Mouse (Mus musculus): Measurements from ENCODE around the gene Uggt2.
"Not testable (repeated sequence)": the region's sequence is repeated elsewhere in the genome, so short reads cannot be mapped to it uniquely, and the experiment has no call there.

Uggt2 gene

DNA sequence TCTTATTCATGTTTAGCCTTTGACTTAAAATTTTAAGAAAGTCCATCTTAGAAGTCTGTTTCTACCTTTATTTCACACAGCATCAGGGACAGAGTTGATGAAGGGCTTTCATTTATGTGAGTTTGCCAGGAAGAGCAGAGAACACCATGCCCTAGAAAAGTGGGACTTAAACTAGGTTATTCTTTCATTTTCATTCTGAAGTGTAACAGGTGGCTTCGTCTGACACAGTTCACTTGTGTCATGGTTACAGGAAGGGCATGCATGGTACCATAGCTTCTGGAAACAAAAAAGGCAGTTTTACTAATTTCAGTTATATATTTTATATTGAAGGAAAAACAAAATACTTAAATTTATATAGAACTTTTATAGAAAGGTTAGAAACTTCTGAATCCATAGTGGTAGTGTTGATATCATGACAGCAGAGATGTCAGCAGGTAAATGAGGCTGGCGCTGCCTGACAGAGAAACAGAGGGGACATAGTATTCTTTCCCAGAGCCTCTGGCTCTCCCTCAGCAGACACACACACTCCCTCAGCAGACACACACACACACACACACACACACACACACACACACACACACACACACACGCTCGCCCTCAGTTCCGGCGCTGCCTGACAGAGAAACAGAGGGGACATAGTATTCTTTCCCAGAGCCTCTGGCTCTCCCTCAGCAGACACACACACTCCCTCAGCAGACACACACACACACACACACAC is 117.4 kb downstream of the Uggt2 start:
- in situ Hi-C loops (cut with MboI, MseI) = not testable (repeated sequence)

DNA sequence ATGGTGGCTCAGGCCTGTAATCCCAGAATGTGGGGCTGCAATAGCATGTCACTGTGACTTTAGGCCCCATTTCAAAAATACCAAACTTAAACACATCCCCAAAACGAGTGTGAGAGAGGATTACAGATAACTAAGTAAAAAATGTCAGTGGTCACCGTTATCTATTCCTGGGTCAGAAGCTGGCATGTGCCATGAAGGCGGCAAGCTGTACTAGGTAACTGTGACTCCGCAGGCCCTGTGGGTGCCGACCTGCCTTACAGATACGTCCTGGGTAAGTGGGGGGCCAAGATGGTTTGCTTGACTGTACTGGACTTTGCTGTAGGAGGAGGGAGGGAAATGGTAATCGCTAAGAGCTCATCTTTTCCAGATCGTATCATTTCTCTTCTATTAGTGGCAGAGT is 118.3 kb downstream of the Uggt2 start:
- in situ Hi-C loops (cut with MboI, MseI) = no loop called here

DNA sequence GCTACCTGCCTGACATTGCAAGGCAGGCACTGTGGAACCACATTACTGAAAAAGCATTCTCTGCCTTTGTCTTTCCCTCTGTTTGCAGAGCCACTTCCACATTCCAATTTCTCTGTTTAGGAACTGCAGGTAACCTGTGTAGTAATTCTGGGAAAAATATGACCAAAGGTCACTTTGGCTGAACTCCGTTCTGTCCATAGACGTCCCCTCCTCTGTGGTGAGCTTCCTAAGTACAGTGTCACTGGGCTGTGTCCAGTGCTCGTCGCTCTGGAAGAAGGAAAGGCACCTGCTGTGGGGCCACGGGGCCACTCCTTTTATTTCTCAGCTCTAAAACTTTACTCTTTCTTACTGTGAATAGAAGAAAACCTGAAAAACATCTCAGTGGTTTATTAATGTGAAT is 118.9 kb downstream of the Uggt2 start:
- in situ Hi-C loops (cut with MboI, MseI) = no loop called here

DNA sequence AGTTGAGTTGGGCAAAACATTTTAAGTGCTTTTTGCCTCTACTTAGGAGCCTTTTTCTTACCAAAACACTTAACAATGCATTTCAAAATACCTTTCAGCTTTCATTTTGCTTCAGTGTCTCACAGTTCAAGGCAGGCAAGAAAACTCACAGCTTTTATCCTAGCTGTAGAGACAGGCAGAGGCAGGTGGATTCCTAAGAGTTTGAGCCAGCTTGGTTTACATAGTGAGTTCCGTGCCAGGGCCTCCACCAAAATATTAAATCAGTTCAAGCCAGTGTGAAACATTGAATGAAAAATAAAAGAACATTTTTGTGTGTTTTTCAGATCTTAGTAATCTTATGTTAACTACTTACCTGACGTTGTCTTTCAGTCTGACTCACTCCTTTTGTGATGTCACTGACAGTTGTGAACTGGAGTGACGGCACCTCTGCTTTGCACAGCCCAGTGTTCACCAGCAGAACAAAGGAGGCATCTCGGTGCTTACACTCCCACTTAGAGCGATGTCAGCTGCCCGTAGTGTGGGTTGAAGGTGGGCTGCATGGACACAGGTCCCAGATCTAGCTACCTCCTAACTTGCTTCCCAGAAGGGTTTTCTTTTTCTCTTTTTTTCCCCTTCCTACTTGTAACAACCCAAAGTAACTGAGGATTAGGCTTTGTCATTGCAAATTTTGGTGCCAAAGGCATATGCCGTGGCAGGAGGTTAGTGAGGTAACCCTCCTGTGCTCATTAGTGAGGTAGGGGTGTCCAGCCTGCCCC is 119.5 kb downstream of the Uggt2 start:
- in situ Hi-C loops (cut with MboI, MseI) = loop anchor here in 1 of 2 experiments (5.0 kb wide), 1 partner anchor 67 kb away; no protein-coding TSS in a partner anchor

DNA sequence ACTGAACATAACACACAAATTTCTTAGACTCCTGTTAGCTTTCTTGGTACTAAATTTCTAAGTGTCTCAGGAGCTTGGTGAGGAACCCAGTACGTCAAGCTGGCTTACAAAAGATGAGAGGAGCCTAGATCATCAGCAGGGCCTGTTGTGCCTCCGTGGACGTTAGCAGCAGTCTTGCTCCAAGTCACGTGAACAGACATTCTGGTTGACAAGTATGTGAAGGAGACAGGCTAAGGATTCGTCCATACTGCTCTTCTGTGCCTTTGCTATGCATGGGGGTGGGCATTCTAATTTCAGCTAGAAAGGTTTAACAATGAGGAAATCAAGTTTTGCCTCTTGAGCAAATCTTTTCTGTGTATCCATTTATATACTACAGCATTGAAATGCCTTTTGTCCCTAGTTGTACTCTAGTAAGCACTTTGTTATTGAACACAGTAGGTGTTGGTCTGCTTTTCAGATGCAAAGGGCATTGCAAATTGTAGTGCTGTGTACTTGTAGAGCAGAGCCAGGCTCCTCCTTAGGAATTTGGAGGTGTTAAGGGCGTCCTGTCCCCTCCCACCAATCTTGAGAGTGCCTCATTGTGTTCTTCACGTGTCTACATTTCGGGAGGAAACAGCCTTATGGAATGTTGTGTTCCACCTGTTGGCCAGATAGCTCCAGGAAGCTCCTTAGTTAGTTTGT is 122.0 kb downstream of the Uggt2 start:
- in situ Hi-C loops (cut with MboI, MseI) = loop anchor here in 1 of 2 experiments (5.0 kb wide), 1 partner anchor 65 kb away; no protein-coding TSS in a partner anchor

DNA sequence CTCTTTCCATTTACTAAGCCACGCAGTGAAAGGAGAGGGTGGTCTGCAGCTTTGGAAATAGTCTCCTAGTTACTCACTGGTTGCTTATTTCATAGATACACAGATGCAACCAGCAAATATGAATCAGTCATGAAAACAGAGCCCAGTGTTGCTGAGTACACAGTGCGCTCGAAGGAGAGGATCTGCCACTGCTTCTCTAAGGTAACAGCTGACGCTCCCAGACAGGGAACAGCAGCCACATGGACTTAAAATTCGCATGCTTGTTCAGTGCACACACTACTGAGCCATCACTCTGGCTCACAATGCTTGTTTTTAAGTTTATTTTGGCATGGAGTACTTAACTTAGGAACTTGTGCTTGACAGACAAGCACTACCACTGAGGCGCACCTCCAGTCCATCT is 127.0 kb downstream of the Uggt2 start:
- in situ Hi-C loops (cut with MboI, MseI) = no loop called here

DNA sequence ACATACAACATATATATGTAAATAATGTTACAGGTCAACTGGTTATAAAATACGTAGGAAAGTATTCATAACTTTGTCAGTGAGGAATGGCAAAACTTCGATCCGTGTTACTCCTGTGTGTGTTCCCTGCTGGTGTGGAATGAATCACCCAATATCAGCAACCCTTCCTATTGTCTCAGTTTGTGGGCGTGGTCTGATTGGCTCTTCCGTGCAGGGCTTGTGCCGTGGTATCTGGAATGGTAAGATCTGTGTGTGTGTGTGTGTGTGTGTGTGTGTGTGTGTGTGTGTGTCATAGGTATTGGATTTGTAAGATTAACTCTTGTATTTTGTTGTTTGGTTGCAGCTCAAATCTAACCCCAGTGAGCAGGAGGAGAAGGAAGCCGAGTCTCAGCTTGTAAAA is 131.6 kb downstream of the Uggt2 start:
- in situ Hi-C loops (cut with MboI, MseI) = no loop called here

DNA sequence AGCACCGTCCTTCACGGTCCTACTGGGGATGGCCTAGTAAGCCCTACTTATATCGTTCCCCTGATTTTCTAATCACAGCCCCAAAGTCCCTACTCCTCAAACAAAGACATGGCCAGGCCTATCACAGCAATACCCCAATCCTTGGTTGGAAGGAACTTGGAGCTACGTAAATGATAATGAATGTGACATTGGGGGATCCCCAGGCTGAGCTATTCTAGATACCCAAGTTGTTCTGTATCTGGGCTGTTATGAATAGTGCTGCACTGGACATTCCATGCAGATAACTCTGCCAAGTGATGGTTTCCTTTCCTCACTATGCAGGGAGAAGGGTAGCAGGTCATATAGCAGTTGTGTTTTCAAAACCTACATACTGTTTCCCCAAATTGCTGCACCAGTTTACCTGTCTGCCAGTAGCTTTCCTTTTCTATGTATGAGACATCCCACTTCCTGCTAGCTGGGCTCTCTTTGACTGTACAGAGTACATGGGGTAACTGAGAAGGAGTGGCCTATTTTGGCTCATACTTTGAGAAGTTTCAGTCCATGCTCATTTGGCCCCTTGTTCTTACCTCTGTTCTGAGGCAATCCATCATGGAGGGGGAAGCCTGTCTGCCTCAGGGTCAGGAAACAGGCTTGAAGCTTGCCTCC is 133.8 kb downstream of the Uggt2 start:
- in situ Hi-C loops (cut with MboI, MseI) = no loop called here

DNA sequence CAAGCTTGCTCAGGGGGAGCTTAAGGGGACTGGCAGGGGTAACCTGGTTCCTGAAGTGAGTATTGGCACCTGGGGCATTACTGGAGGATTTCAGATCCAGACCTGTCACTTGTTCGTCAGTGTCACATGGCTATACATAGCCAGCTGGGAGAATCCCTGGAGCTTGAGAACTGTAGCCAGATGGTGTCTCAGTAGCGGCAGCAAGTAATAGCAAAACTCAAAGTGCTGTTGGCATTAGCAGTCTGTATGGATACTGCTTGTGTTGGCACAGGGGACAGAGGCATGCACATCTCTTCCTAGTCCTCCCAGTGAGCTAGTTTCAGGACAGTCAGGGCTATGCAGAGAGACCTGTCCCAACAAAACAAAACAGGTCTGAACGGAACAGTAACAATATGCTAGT is 141.2 kb downstream of the Uggt2 start:
- in situ Hi-C loops (cut with MboI, MseI) = no loop called here

DNA sequence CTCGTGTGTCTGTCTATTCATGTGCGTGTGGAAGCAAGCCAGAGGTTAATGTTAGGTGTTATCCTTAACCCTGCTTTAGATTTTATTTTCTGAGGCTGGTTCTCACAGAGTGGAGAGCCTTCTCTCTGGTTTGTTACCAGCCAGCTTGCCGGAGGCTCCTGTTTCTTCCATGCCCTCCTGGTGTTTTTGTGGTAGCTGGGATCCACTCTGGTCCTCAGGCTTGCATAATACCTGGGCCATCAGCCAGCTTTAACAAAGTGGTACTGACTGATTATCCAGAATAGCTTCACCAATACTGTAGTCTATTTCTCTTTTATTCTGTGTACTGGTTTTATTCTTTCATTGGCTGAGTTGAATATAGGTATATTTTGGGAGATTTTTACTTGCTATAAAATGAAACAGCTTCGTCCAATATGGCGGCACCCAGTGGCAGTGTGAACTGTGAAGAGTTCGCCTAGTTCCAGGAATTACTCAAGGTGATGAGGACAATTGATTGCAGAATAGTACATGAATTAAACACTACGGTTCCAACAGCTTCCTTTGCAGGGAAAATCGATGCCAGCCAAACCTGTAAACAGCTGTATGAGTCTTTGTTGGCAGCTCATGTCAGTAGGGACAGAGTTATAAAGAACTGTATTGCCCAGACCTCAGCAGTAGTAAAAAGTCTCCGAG is 147.2 kb downstream of the Uggt2 start:
- in situ Hi-C loops (cut with MboI, MseI) = no loop called here

DNA sequence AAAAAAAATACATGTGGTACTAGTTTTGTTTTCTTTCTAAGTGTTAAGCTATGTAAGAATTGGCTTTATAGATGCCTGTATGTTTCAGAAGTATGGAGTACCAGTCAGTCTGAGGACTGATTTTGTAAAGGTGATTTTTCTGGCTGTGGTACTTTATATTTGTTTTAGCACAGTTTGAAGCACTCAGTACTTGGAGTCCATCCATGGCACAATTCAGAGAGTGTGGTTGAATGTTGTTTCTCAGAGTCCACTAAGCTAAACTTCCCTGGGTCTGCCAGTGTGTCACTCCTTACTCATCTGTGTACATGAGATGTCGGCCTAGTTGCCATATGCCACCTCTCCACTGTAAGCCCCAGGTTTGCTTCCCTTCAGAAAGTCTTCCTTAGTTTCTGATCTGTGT is 150.4 kb downstream of the Uggt2 start:
- in situ Hi-C loops (cut with MboI, MseI) = loop anchor here in 1 of 2 experiments (25.0 kb wide), 1 partner anchor 1338 kb away; the partner anchor contains the start of gene Mbnl2

DNA sequence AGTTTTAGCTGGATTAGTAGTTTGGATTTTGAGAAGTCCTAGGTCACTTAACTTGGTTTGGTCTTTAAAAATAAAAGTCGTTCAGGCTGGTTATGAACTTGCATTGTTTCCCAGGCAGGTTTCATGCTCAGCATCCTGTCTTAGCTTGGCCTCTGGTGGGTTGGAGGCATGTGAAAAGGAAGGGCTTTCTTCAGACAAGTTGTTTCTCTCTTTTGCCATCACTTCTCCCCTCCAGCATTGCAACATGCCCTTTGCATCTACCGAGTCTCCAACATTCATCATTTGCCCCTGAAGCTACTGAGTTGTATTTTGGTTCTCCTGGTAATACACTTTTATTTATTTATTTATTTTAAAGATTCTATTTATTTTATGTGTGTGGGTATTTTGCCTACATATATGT is 154.5 kb downstream of the Uggt2 start:
- in situ Hi-C loops (cut with MboI, MseI) = loop anchor here in 1 of 2 experiments (25.0 kb wide), 1 partner anchor 1343 kb away; the partner anchor contains the start of gene Mbnl2

DNA sequence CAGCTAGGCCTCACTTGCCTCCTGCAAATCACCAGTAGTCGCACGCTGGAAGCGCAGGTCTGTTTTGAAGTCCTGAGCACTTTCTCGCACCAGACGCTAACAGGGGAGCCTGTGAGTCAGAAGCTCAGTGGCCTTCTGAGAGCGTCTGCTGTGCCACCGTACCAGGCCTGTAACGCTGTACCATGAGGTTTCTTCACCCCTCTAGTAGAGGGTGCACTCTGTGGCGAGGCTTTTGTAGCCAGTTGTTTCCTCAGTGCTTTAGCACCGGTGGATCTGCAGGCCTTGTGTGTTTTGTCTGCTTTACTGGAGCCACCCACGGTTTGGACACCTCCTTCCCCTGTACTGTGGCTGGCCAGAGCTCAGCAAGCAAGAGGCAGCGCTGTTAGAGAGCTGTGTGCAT is 157.2 kb downstream of the Uggt2 start:
- in situ Hi-C loops (cut with MboI, MseI) = loop anchor here in 1 of 2 experiments (25.0 kb wide), 1 partner anchor 1345 kb away; the partner anchor contains the start of gene Mbnl2

DNA sequence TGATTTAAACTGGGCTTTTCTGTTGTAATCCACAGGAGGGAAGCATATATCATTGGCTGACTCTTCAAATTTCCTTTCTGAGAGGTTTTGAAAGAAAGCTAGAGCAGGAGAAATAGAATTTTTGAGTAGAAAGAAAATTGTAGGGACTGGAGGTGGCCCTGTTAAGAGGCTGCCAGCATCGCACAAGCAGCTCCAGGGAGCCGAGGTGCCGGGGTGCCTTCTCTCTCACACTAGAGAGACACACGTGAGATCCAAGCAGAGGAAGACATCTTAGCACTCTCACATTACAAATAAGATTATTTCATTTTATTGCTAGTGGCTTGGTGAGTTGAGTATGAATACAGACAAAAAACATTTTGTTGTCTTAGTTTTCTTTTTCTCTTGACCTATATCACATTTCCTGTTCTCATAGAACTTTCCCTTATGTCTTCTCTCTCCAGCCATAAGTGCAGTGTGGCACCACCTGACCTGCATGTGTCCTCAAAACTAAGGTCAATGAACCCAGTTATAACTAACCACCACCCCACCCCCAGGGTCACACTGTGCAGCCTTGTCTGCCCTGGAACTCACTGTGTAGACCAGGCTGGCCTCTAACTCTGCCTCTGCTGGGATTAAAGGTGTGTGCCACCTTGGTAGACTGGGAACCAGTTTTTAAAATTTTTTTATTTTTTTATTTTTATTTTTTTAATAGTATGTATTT is 158.3 kb downstream of the Uggt2 start:
- in situ Hi-C loops (cut with MboI, MseI) = loop anchor here in 1 of 2 experiments (25.0 kb wide), 1 partner anchor 1346 kb away; the partner anchor contains the start of gene Mbnl2

DNA sequence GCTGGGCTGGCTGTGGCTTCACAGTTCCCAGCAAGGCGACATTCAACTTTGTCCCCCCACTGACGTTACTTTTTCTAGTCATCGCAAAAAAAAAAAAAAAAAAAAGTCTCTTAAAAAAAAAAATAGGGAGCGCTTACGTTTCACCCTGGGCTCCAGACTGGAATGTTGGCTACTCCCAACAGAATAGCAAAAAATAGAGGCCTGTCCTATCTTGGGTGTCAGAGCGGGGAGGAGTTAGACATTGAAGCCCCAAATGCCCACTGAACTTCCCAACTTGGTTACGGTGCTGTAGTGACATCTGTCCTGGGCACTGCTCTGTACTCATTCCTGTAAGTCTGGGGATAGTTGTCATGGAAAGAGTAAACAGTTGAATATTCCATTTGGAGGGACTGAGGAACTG is 160.7 kb downstream of the Uggt2 start:
- in situ Hi-C loops (cut with MboI, MseI) = loop anchor here in 1 of 2 experiments (25.0 kb wide), 1 partner anchor 1349 kb away; the partner anchor contains the start of gene Mbnl2

DNA sequence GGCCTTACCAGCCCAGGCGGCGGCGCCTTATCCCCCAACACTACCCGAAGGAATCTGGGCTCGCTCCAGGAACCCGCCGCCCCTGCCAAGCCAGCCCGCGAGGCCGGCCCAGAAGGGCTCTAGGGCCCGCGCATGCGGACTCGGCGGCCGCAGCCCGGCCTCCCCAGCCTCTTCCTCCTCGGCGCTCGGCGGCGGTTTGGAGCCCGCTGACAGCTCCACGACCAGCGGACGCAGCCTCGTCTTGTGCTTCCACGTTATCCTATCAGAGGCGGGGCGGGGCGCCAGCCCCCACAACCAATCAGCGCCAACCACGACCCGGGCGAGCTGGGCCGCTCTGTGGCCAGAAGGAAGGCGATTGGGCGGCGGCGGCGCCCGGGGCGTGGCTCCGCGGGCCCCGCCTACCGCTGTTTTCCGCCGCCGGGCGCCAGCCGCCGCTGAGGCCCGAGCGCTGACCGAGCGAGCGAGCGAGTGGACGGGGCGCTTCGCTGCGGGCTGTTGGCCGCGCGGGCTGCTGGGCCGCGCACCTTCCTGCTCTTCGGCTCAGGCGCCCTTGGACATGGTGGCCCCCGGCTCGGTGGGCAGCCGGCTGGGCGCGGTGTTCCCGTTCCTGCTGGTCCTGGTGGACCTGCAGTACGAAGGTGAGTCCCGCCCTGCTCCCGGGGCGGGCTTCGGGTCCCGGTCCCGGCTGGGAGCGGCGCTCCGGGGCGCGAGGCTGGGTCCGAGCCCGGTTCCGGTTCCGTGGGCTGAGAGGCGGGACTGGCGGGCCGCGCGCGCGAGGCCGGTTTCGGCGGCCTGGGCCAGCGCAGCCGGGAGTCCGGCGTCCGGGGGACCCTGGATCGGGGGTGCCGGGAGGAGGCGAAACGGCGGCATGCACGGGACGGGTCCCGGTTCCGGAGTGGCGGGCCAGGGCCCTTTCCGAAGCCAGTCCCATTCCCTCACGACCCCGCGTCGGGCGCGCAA is 161.4 kb downstream of the Uggt2 start, which contains the start of gene Dnajc3:
TSS of gene Dnajc3 (plus strand) at position 444 of the 960 bp plus-strand sequence.
- in situ Hi-C loops (cut with MboI, MseI) = loop anchor here in 1 of 2 experiments (25.0 kb wide), 1 partner anchor 1349 kb away; the partner anchor contains the start of gene Mbnl2

DNA sequence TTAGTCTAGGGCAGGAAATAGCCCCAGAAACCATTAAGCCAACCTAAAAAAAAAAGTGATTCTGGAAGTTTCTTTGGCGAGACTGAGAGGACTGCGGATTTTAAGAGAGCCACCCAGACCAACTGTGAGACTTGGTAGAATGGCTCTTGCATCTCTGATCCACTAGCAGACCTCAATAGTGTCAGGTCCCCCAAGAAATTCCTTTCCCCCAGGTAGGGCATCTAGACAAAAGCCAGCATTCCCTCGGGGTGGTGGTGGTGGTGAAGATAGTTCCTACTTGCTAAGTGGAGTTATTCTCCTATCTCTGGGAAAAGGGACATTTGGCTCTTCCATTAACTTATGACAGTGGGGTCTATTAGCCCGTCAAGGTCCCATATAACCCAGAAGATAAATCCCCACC is 162.3 kb downstream of the Uggt2 start:
- in situ Hi-C loops (cut with MboI, MseI) = loop anchor here in 1 of 2 experiments (25.0 kb wide), 1 partner anchor 1350 kb away; the partner anchor contains the start of gene Mbnl2

DNA sequence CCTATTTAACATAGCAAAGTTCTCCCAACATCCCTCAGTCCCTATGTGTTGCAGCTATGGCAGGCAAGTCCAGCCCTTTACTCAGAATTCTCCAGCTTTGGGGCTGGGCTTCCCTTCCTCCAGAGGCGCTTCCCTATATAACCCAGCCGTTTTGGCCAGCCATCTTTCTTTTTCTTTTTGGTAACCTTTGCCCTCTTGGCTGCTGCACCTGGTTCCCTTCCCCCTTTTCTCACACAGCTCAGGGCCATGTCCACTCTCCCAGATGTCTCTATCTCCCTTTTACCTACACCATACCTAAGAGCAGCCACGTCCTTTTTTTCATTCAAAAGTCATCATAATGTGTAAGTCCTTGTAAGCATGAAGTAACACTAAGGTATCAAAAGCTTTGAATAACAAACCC is 163.0 kb downstream of the Uggt2 start:
- in situ Hi-C loops (cut with MboI, MseI) = loop anchor here in 1 of 2 experiments (25.0 kb wide), 1 partner anchor 1351 kb away; the partner anchor contains the start of gene Mbnl2
